Mouse (Mus musculus) left cerebral cortex, adult 2 months (tissue): ENCODE measurements around the gene Luc7l2. TPM values are rescaled to one million over a fixed set of nuclear protein-coding genes. Genes with fewer than 3 reads are reported as not detected.
"Not testable (repeated sequence)": the region's sequence is repeated elsewhere in the genome, so short reads cannot be mapped to it uniquely, and the experiment has no call there.

Source experiments
- DNase-seq, 2 experiments: peaks; one replicate each; pipeline ENCODE4 v3.0.0; 2021 to 2022; ENCODE audit warnings: low spot score in 2 of 2, mixed read lengths in 1 of 2; ENCODE audit errors: extremely low spot score in 1 of 2
- H3K27ac ChIP-seq: fragments of 200-600 bp; 2 replicates; pipeline ENCODE4 v1.8.1; 2022
- H3K4me3 ChIP-seq: fragments of 200-600 bp; 2 replicates; pipeline ENCODE4 v1.8.1; 2022
- CTCF ChIP-seq: fragments of 200-600 bp; IDR thresholded peaks from 2 replicates; pipeline ENCODE4 v1.8.1; 2022; ENCODE audit warnings: antibody characterized with exemption, mild to moderate bottlenecking, moderate library complexity
- intact Hi-C: fragments of 180-260 bp; cut with DNase I; formaldehyde crosslinking; loops from one replicate; pipeline ENCODE4 v1.15.1; 2025
- total RNA-seq, 2 experiments: library from RNA; stranded (reverse); gene quantifications; 2 replicates each; pipeline ENCODE4 v1.2.3; 2021

The Luc7l2 gene
- total RNA-seq, 2 experiments from 2014 or later, result 180 to 183 TPM

DNA sequence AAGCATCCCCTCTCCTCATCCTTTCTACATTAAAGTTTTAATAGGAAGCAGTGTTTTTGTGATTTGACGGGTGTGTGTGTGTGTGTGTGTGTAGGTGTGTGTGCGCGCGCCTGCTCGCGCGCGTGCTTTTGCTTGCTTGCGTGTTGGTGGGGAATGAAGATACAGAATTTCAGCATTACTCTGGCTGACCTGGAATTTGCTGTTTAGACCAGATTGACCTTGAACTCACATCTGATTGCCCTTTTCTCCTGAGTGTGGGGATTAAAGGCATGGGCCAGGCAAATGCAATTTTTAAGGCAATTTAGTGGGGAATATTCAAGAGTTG, 15.8 kb upstream of the Luc7l2 start:
- no peak for DNase-seq
- intact Hi-C loops, result loop anchor here (5.0 kb wide), 1 partner anchor 162 kb away; no protein-coding TSS in a partner anchor
- peak overlapping the region; percentile 91 for H3K4me3 ChIP-seq
- peak overlapping the region; percentile 100 for H3K27ac ChIP-seq
- TF ChIP-seq CTCF, result no peak

DNA sequence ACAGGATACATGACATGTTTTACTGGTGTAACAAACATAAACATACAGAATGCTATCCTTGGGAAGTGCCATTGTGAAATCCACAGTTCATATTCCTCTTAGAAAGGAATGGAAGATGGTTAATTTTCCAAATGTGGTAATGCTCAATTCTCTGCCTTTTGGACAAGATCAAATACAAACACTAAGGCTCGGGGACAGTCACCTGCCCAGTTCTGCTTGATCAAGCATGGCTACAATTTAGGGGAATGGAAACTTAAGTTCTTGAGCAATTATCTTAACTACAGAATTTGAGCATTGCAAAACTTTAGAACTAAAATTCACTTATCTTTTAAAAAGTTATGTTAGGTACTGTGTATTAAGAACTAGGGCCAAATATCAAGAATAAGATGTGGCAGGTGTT, 15.3 kb upstream of the Luc7l2 start:
- peak overlapping the region; percentile 91 for H3K4me3 ChIP-seq
- no peak for DNase-seq
- peak overlapping the region; percentile 100; the same call in 1 of the 2 replicates for H3K27ac ChIP-seq
- intact Hi-C loops, result loop anchor here (5.0 kb wide), 1 partner anchor 162 kb away; no protein-coding TSS in a partner anchor
- TF ChIP-seq CTCF, result no peak

DNA sequence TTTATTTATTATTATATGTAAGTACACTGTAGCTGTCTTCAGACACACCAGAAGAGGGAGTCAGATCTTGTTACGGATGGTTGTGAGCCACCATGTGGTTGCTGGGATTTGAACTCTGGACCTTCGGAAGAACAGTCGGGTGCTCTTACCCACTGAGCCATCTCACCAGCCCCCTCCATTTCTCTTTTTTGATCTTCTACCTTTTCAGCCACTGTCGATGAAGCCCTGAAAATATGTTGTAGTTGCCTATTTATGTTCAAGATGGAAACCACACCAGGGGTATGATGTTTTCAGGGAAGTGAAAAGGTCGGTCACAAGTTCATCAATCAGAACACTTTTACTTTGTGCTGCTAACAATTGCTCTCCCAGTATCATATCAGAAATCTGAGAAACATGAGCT, 7.0 kb upstream of the Luc7l2 start:
- intact Hi-C loops, DNase-seq, H3K27ac ChIP-seq, H3K4me3 ChIP-seq: not testable (repeated sequence)

DNA sequence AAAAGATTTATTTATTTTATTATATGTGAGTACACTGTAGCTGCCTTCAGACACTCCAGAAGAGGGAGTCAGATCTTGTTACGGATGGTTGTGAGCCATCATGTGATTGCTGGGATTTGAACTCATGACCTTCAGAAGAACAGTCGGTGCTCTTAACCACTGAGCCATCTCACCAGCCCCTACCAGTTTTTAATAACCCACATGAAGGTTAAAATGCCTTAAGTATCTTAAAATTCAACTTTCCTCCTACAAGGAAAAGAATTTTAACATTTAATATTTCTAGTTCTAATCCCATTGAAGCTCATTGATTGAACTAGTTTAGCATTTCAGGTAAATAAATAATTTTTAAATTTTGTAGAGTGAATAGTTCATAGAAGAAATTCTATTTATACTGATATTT, 4.1 kb upstream of the Luc7l2 start:
- H3K27ac ChIP-seq, DNase-seq, intact Hi-C loops, H3K4me3 ChIP-seq: not testable (repeated sequence)

DNA sequence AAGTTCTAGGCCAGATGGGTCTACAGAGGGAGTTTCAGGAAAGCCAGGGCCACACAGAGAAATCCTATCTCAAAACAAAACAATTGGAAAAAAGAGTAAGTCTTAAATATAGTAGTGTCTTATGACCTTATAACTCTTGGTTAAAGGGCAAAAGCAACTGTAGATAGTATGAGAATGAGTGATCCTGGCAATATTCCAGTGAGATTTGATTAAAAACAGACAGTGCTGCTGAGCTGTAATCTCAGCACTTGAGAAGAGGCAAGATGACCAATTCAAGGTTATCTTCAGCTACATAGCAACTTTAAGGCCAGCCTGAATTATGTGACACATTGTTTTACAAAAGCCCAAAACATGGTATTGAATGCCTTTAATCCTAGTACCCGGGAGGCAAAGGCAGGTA, 3.4 kb upstream of the Luc7l2 start:
- intact Hi-C loops, result no loop called here
- Histone ChIP-seq H3K27ac (no peak overlapping the region), H3K4me3 (no peak overlapping the region)
- DNase-seq, result no peak
- no peak for TF ChIP-seq CTCF

DNA sequence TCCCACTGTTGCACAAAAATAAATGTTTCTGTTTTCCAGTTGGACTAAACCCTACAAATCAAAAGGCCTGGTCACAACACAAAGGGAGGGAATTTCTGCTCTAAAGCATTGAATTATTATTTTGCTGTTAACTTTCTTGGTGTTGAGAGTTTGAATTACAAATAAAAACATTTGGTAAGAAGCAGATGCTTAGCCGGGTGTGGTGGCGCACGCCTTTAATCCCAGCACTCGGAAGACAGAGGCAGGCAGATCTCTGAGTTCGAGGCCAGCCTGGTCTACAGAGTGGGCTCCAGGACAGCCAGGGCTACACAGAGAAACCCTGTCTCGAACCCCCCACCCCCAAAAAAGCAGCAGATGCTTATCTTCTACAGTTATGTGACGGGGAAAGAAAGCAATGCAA, 2.5 kb upstream of the Luc7l2 start:
- intact Hi-C loops, DNase-seq: not testable (repeated sequence)

DNA sequence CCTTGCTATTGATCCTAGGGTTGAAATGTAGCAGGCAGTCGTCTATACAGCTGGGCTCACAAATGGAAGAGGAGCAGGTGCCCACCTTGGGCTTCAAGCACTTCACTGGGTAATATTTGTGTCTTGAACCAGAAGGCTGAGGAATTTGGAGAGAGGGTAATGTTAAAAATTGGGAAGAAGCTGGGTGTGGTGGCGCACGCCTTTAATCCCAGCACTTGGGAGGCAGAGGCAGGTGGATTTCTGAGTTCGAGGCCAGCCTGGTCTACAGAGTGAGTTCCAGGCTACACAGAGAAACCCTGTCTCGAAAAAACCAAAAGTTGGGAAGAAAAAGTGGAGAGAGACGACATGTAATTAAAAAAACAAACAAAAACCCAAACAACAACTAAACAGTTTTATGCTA, 1.3 kb upstream of the Luc7l2 start:
- peak overlapping the region; percentile 99 for H3K27ac ChIP-seq
- DNase-seq, intact Hi-C loops: not testable (repeated sequence)
- H3K4me3 ChIP-seq, result peak overlapping the region; percentile 94

More for the DNA sequence above, 2.5 kb upstream of the Luc7l2 start:
- H3K4me3 ChIP-seq, H3K27ac ChIP-seq: not testable (repeated sequence)

DNA sequence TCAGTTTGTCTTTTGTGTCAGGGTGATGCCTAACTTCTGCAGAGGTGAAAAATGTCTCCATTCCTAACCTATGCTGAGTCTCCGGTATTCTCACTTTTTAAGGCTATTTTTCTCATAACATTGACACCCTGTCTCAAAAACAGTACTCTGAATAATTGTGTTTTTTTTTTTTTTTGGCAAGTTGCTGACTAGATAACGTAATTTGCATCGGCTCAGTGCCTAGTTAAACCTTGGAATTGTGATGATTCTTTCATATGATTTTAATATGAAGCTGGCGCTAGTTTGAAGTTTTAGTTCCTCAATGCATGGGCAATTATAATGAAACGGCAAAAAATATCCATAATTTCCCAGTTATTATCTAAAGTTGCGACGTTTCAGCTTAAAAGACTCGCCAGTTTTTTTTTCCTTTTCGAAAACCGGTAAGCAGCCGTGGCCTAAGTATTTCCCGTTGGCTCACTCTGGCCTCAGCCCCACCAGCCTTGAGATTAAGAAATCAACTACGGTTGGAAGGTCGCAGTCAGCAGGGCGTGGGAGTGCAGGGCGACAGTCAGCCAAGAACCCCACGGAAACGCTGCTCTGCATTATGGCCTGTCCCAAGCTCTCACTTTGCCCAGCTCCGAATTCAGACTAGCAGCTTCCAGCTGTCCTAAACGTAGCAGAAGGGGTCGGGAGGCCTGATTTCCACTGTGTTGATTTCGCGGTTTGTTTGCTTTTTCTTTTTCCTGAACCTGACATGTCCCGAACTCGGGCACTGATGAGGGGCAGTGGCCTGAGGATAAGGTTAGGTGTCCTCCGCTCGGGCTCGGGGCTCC, 678 bp upstream of the Luc7l2 start:
- DNase-seq, result peak in 1 of 2 experiments; percentile 54
- Histone ChIP-seq H3K27ac (peak overlapping the region; percentile 99), H3K4me3 (peak overlapping the region; percentile 94)
- intact Hi-C loops, result loop anchor here (1.0 kb wide), 1 partner anchor 16 kb away; no protein-coding TSS in a partner anchor
- TF ChIP-seq CTCF, result no peak; the same call in 1 of the 2 replicates

DNA sequence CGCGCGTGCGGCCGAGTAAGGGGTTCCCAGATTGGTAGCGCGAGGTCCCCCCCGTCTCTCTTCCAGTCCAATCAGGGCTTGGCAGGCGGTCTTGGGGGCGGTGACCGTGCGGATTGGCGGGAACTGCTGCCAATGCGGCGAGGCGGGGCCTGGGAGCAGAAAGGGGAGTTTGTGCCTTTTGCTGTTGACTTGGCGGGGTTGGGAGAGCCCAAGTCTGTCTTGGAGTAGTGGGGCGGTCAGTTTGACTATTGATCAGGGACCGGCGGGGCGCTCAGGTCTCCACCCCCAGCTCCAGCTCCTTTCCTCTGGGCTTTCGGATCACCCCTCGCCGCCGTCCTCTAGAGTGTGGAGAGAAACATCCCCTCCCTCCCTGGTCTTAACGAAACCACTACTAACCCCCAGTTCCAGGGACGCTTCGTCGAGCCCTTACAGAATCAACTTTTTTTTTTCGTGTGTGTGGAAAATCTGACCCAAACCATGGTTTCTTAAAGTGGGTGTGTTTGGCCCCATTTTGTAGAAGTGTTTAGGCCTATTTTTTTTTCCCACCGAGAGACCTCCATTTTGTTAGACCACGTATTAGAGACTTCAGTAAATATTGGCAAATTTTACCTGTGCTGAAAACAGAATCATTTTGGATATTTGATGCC, 978 bp downstream of the Luc7l2 start:
- Histone ChIP-seq H3K27ac (peak overlapping the region; percentile 99), H3K4me3 (peak overlapping the region; percentile 94)
- intact Hi-C loops, result loop anchor here (1.0 kb wide), 1 partner anchor 18 kb away; no protein-coding TSS in a partner anchor
- peak; percentile 96 to 97 for DNase-seq
- no peak for TF ChIP-seq CTCF

DNA sequence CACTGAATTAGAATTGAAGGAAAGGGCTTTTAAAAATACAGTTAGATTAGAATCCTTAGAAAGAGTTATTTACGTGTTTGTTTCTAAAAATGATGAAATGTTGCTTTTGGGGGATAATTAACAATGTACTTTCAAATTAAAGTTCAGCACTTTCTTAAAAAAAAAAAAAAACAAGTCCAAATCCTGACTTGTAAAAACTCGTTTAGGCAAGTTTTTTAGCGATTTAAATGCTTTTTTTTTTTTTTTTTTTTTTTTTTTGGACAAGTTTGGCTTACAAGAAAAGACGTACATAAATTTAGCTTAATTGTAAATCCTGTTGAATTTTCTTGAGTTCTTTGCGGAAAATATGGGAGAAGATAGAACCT, 1.5 kb downstream of the Luc7l2 start:
- no peak for TF ChIP-seq CTCF
- intact Hi-C loops, result no loop called here
- Histone ChIP-seq H3K27ac (no peak overlapping the region; the same call in 1 of the 2 replicates), H3K4me3 (peak overlapping the region; percentile 94)
- no peak for DNase-seq

DNA sequence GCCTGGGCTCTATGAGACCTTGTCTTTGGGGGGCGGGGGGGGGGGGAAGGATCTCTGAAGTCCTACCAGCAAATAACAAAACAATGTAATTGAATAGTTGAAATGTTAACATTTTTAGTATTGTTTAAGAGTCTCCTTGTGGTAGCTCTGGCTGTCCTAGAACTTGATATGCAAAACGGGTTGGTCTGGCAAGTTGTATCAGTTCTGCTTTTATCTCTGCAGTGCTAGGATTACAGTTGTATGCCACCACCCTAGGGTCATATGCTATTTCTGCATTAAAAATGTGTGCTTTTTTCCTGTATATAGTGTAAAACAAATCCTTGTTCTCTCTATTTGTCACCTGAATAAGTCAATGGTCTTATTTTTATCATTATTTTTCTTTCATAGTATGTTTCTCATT, 25.0 kb downstream of the Luc7l2 start:
- intact Hi-C loops, result no loop called here
- H3K27ac ChIP-seq, result no peak overlapping the region

DNA sequence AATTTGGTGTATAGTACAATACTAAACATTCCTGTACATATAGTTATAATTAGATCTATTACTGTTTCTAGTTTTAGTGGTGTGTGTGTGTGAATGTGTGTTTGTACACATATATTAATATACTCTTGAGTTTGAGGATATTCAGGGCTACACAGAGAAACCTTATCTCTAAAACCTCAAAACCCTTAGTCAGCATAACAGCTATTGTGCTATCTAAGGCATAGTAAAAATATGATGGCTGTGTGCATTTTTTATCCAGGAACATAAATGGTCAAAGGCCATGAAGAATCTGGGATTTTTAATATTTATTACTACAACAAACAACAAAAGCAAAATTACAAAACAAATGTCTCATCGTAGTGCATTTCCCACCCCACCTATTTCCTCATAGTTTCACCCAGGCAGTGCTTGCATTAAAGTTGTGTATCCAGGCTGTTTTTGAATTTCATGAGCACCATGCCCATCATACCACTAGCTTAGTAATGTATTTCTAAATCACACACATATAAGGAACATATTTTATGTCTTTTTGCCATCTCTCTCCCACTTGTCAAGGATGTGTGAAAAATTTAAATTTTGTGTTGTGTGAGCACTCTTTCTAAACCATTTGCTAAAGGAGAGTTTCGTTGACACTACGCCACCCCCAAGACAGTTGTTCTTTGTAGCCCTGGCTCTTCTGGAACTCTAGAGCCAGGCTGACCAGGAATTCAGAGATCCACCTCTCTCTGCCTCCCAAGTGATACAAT, 29.2 kb downstream of the Luc7l2 start:
- no peak overlapping the region for H3K4me3 ChIP-seq
- intact Hi-C loops, result no loop called here
- H3K27ac ChIP-seq, result no peak overlapping the region
- no peak for TF ChIP-seq CTCF
- DNase-seq, result no peak

More for the DNA sequence above, 25.0 kb downstream of the Luc7l2 start:
- no peak overlapping the region for H3K4me3 ChIP-seq
- TF ChIP-seq CTCF, result no peak
- DNase-seq, result no peak
